Mouse (Mus musculus): ENCODE measurements around the gene Gm19345. TPM values are rescaled to one million over a fixed set of nuclear protein-coding genes. Genes with fewer than 3 reads are reported as not detected.

Gene Gm19345
- polyA plus RNA-seq (2012; rRNA removed): 0.49 and 0.91 TPM in 2 replicates

DNA sequence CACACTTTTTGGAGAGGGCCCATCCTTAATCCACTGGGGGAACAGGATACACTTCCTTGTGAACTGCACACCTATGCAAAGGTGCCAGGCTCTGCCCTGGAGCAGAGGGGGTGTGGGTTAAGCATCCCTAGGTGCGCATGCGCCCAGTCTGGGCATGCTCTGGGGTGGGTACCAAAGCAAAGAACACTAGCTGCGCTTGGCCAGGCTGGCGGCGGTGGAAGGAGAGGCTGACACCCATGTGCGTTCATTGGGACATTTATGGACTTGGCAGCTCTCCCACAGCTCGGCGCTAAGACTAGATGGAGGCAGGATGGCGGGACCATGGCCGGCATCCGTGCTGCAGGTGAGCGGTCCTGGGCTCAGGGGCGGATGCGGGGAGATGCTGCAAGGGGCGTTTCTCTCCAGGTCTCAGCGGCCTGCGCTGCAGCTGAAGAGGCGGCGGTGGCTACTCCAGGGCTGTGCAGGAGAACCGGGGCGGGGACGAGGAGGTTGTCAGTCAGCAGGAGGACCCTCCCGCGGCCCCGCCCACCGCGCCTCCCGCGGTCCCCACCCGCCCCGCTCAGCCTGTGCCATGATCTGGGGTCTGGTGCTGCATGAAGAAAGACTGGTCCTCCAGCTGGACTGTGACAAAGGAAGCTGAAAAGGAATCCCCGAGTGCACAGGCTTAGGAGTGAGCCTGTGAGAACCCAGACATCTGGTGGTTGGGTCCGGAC lies at the start of gene Gm19345:
TSS of gene Gm19345 (plus strand) at position 146 of the 713 bp plus-strand sequence.

DNA sequence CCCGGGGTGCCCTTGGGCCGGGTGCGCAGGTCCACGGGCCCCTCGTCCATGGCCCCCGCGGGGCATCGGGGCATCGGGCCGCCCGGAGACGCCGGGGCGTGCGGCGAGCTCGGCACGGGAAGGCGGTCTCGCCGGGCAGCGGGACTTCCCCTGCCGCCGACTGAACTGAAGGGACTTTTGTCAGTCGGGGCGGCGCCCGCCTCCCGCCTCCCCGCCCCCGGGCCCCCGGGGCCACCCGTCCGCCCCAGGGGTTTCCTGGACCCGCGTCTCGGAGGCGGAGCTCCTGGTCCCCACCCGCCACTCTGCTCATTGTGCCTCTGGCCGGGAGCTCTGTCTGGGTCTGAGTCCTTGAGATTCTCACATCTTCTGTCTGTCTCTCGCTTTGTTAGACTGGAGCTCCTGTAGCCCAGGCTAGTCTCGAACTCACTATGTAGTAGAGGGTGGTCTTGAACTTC lies 29.2 kb upstream of the Gm19345 start, which contains the start of gene Bcl3:
TSS of gene Bcl3 (minus strand) at position 167 of the 455 bp plus-strand sequence.

GRCm38 (mm10) chr7:19861199-19861598 lies 9.4 kb downstream of the Gm19345 start, which contains the start of gene Ceacam16:
TSS of gene Ceacam16 (minus strand) at chr7:19861299.

DNA sequence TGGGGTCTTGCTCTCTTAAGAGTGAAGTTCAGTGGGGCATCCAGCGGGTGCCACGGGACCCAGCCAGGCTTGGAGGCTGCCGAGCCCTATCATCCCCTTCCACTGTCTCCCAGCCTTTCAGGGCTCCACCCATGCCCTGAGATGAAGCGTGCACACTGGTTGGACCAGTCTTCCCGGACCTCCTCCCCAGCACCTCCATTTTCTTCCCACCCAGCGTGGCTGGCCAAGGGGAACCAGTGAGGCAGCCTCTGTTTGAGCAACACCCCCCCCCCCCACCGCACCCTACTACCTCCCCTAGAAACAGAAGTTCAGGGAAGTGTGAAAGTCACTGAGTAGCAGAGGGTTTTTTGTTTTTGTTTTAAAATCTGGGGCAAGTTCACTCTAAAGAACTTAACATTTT lies 36.0 kb downstream of the Gm19345 start, which contains the start of gene Ceacam19:
TSS of gene Ceacam19 (minus strand) at position 117 of the 400 bp plus-strand sequence.

Other genes with a start within 250 kb of the Gm19345 start
- gene Clasrp, start 247.5 kb upstream of the Gm19345 start, polyA plus RNA-seq (2012; rRNA removed): 248 and 417 TPM in 2 replicates
- gene Relb, start 222.6 kb upstream of the Gm19345 start, polyA plus RNA-seq (2012; rRNA removed): 34.7 and 48.6 TPM in 2 replicates
- gene Clptm1, start 187.0 kb upstream of the Gm19345 start, polyA plus RNA-seq (2012; rRNA removed): 131 and 152 TPM in 2 replicates
- 1.2 and 3.3 TPM in 2 replicates for gene Apoc2, start 174.1 kb upstream of the Gm19345 start, polyA plus RNA-seq (2012; rRNA removed)
- not detected in 2 replicates for gene Gm44805, start 170.6 kb upstream of the Gm19345 start, polyA plus RNA-seq (2012; rRNA removed)
- 2.4 and 7.3 TPM in 2 replicates for gene Apoc4, start 170.5 kb upstream of the Gm19345 start, polyA plus RNA-seq (2012; rRNA removed)
- 3.8 and 11.0 TPM in 2 replicates for gene Apoc1, start 159.3 kb upstream of the Gm19345 start, polyA plus RNA-seq (2012; rRNA removed)
- 3,327 and 3,331 TPM in 2 replicates for gene Apoe, start 152.8 kb upstream of the Gm19345 start, polyA plus RNA-seq (2012; rRNA removed)
- gene Tomm40, start 136.6 kb upstream of the Gm19345 start, polyA plus RNA-seq (2012; rRNA removed): 131 and 143 TPM in 2 replicates
- 136 and 141 TPM in 2 replicates for gene Nectin2, start 101.5 kb upstream of the Gm19345 start, polyA plus RNA-seq (2012; rRNA removed)
- gene Bcam, start 81.0 kb upstream of the Gm19345 start, polyA plus RNA-seq (2012; rRNA removed): 233 and 256 TPM in 2 replicates
- 8.6 and 11.5 TPM in 2 replicates for gene Cblc, start 55.2 kb upstream of the Gm19345 start, polyA plus RNA-seq (2012; rRNA removed)
- 78.2 and 94.4 TPM in 2 replicates for gene Bcl3, start 29.2 kb upstream of the Gm19345 start, polyA plus RNA-seq (2012; rRNA removed)
- gene Ceacam16, start 9.3 kb downstream of the Gm19345 start, polyA plus RNA-seq (2012; rRNA removed): 0.15 and 0.31 TPM in 2 replicates
- 0.15 TPM in 2 replicates for gene Ceacam19, start 36.0 kb downstream of the Gm19345 start, polyA plus RNA-seq (2012; rRNA removed)
- 19.3 and 26.5 TPM in 2 replicates for gene Pvr, start 69.2 kb downstream of the Gm19345 start, polyA plus RNA-seq (2012; rRNA removed)
- 0.68 and 1.3 TPM in 2 replicates for gene Igsf23, start 98.8 kb downstream of the Gm19345 start, polyA plus RNA-seq (2012; rRNA removed)
- gene Ceacam20, start 113.4 kb downstream of the Gm19345 start, polyA plus RNA-seq (2012; rRNA removed): 0.31 and 0.58 TPM in 2 replicates
- gene Nlrp9b, start 139.5 kb downstream of the Gm19345 start, polyA plus RNA-seq (2012; rRNA removed): 0.87 and 1.3 TPM in 2 replicates
- not detected in 2 replicates for gene Vmn1r91, start 247.7 kb downstream of the Gm19345 start, polyA plus RNA-seq (2012; rRNA removed)